Mouse (Mus musculus) kidney, embryonic 16.5 days (tissue): ENCODE measurements around the gene Lrmp. TPM values are rescaled to one million over a fixed set of nuclear protein-coding genes. Genes with fewer than 3 reads are reported as not detected.

ENCODE experiments used
- ATAC-seq: fragments of 200-750 bp; cut with Nextera tagmentation; 2 replicates; pipeline ENCODE4 v1.8.0; 2017; ENCODE audit warnings: moderate TSS enrichment; ENCODE audit not compliant: low FRiP score, low TSS enrichment
- H3K27ac ChIP-seq: fragments of 300-500 bp; sonication (generic); 2 replicates; pipeline ENCODE4 v1.5.1; 2014; ENCODE audit warnings: low read length
- H3K27me3 ChIP-seq: fragments of 300-500 bp; sonication (generic); 2 replicates; pipeline ENCODE4 v1.6.1; 2014; ENCODE audit warnings: low read length, control low read depth, mixed read lengths; ENCODE audit not compliant: insufficient read depth
- H3K36me3 ChIP-seq: fragments of 300-500 bp; sonication (generic); 2 replicates; pipeline ENCODE4 v1.6.1; 2014; ENCODE audit warnings: low read length, control low read depth, mixed read lengths; ENCODE audit not compliant: insufficient read depth
- H3K4me1 ChIP-seq: fragments of 300-500 bp; sonication (generic); 2 replicates; pipeline ENCODE4 v1.6.1; 2014; ENCODE audit warnings: low read length, control low read depth, mixed read lengths; ENCODE audit not compliant: insufficient read depth
- H3K4me2 ChIP-seq: fragments of 300-500 bp; sonication (generic); replicated peaks from 2 replicates; pipeline ENCODE4 v1.6.1; 2014; ENCODE audit warnings: low read depth, low read length
- H3K4me3 ChIP-seq: fragments of 300-500 bp; sonication (generic); 2 replicates; pipeline ENCODE4 v1.5.1; 2014; ENCODE audit warnings: mild to moderate bottlenecking, low read length
- H3K9ac ChIP-seq: fragments of 300-500 bp; sonication (generic); replicated peaks from 2 replicates; pipeline ENCODE4 v1.6.1; 2014; ENCODE audit warnings: low read length
- H3K9me3 ChIP-seq: fragments of 300-500 bp; sonication (generic); 2 replicates; pipeline ENCODE4 v1.6.1; 2016; ENCODE audit warnings: low read length, control low read depth
- WGBS: fragments of 180-500 bp; shearing (Covaris S2); extraction: QIAGEN DNeasy Blood & Tissue Kit; methylation state at CpG from one replicate; pipeline ENCODE4 v1.1.7; 2014; 5-methylcytosine and 5-hydroxymethylcytosine counted together
- polyA plus RNA-seq: library from polyadenylated mRNA; unstranded; fragments of >200 nt; fragmentation: Nextera tagmentation; extraction: Ambion mirVana; gene quantifications from 2 replicates; pipeline ENCODE4 v1.2.1, GENCODE M21; 2015

Gene Lrmp
- polyA plus RNA-seq, 1 experiment from 2014 or later = 1.8 TPM

- Histone ChIP-seq H3K4me2 (no peak overlapping the region), H3K9me3 (no peaks in the 10 kb centered on the region), H3K4me1 (no peaks in the 10 kb centered on the region), H3K9ac (no peak overlapping the region), H3K4me3 (no peak overlapping the region), H3K36me3 (no peaks in the 10 kb centered on the region), H3K27me3 (no peaks in the 10 kb centered on the region), H3K27ac (no peak overlapping the region)
- ATAC-seq = peak; percentile 46; the same call in 1 of the 2 replicates
- WGBS = 47% methylated on average over 9 of the region's 9 CpGs
Observed at GRCm38 (mm10) chr6:145149054-145149453, 33.6 kb downstream of the Lrmp start.

GRCm38 (mm10) chr6:145158619-145159018 is 43.2 kb downstream of the Lrmp start:
- Histone ChIP-seq H3K9me3 (no peaks in the 10 kb centered on the region), H3K4me1 (no peaks in the 10 kb centered on the region), H3K36me3 (no peaks in the 10 kb centered on the region), H3K4me3 (no peak overlapping the region), H3K27ac (no peak overlapping the region), H3K27me3 (no peaks in the 10 kb centered on the region), H3K9ac (no peak overlapping the region), H3K4me2 (no peak overlapping the region)
- WGBS = 74% methylated on average over 4 of the region's 4 CpGs
- ATAC-seq = no peak

- no peak overlapping the region for H3K4me3 ChIP-seq
- no peaks in the 10 kb centered on the region for H3K36me3 ChIP-seq
- ATAC-seq = no peak
- 69% methylated on average over 5 of the region's 5 CpGs for WGBS
- H3K4me2 ChIP-seq = no peak overlapping the region
- no peaks in the 10 kb centered on the region for H3K27me3 ChIP-seq
- H3K27ac ChIP-seq = no peak overlapping the region
- H3K9me3 ChIP-seq = peaks cover 3% of the 10 kb centered on the region
- H3K9ac ChIP-seq = no peak overlapping the region
- H3K4me1 ChIP-seq = no peaks in the 10 kb centered on the region
Observed at GRCm38 (mm10) chr6:145160581-145160980, 45.1 kb downstream of the Lrmp start.

- WGBS = 79% methylated on average over 14 of the region's 14 CpGs
- no peak for ATAC-seq
- no peaks in the 10 kb centered on the region for H3K27me3 ChIP-seq
Observed at GRCm38 (mm10) chr6:145171892-145172606, 56.6 kb downstream of the Lrmp start.

GRCm38 (mm10) chr6:145173781-145174191 is 58.3 kb downstream of the Lrmp start:
- WGBS = 8% methylated on average over 9 of the region's 11 CpGs
- peaks cover 27% of the 10 kb centered on the region for H3K4me1 ChIP-seq
- H3K27ac ChIP-seq = no peak overlapping the region
- no peaks in the 10 kb centered on the region for H3K9me3 ChIP-seq
- no peaks in the 10 kb centered on the region for H3K36me3 ChIP-seq
- no peak overlapping the region for H3K4me3 ChIP-seq
- H3K27me3 ChIP-seq = no peaks in the 10 kb centered on the region
- H3K9ac ChIP-seq = peak overlapping the region; percentile 32; the same call in 1 of the 2 replicates
- H3K4me2 ChIP-seq = peak overlapping the region; percentile 36
- peak; percentile 90 for ATAC-seq

More at GRCm38 (mm10) chr6:145171892-145172606, 56.6 kb downstream of the Lrmp start:
- peaks cover 27% of the 10 kb centered on the region for H3K4me1 ChIP-seq
- no peaks in the 10 kb centered on the region for H3K36me3 ChIP-seq
- H3K27ac ChIP-seq = no peak overlapping the region
- H3K9me3 ChIP-seq = no peaks in the 10 kb centered on the region
- H3K4me2 ChIP-seq = no peak overlapping the region
- H3K4me3 ChIP-seq = no peak overlapping the region
- no peak overlapping the region for H3K9ac ChIP-seq

- H3K36me3 ChIP-seq = no peaks in the 10 kb centered on the region
- 26% methylated on average over 9 of the region's 9 CpGs for WGBS
- H3K9ac ChIP-seq = no peak overlapping the region
- no peaks in the 10 kb centered on the region for H3K9me3 ChIP-seq
- no peak overlapping the region for H3K4me3 ChIP-seq
- H3K4me2 ChIP-seq = peak overlapping the region; percentile 29
- peak; percentile 46 for ATAC-seq
- H3K27me3 ChIP-seq = no peaks in the 10 kb centered on the region
- peaks cover 27% of the 10 kb centered on the region for H3K4me1 ChIP-seq
- no peak overlapping the region for H3K27ac ChIP-seq
Observed at GRCm38 (mm10) chr6:145175571-145175981, 60.1 kb downstream of the Lrmp start.

DNA sequence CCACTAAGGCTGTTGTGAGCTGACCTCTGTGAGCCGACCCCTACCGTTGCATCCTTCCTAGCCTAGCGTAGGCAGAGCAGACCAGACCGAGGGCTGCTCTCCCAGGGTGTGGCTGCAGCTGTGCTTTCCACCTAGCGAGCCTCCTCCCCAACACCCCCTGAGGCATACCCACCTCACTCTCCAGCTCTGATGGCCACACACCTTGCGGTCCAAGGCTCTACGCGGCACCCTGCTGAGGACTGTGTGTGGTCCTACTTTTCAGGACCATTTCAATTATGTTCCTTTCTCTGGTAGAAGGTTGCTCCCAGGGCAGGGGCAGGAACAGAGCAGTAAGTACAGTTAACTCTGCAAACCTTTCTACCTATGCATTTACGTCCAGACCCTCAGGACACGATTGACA is 61.0 kb downstream of the Lrmp start:
- ATAC-seq = 0 out of 2 replicates have a peak, but pooled peaks have one; percentile 7
- Histone ChIP-seq H3K27ac (no peak overlapping the region), H3K36me3 (no peaks in the 10 kb centered on the region), H3K9me3 (no peaks in the 10 kb centered on the region), H3K4me3 (no peak overlapping the region), H3K9ac (no peak overlapping the region), H3K27me3 (no peaks in the 10 kb centered on the region), H3K4me2 (no peak overlapping the region), H3K4me1 (peaks cover 27% of the 10 kb centered on the region)
- WGBS = 57% methylated on average over 10 of the region's 10 CpGs

DNA sequence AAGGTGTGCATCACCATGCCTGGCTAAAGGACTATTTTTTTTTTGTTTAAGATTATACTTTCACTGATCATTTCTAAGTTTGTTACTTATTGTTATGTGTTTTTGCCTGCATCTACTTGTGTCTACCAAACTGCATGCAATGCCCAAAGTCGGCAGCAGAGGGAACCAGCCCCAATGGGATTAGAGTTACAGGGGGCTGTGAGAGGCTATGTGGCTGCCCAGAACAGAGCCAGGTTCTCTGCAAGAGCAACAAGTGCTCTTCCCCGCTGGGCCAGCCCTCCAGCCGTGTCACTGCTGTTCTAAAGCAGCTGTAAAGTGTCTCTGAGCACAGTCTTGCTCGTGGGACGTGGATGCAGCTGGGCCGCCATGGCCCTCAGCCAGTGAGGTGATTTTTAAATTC is 64.2 kb downstream of the Lrmp start:
- peak; percentile 44; the same call in 1 of the 2 replicates for ATAC-seq
- Histone ChIP-seq H3K4me3 (no peak overlapping the region), H3K4me1 (peaks cover 13% of the 10 kb centered on the region), H3K36me3 (no peaks in the 10 kb centered on the region), H3K9me3 (no peaks in the 10 kb centered on the region), H3K9ac (no peak overlapping the region), H3K4me2 (no peak overlapping the region), H3K27me3 (no peaks in the 10 kb centered on the region), H3K27ac (no peak overlapping the region)
- 22% methylated on average over 6 of the region's 6 CpGs for WGBS

GRCm38 (mm10) chr6:145182044-145182443 is 66.6 kb downstream of the Lrmp start:
- Histone ChIP-seq H3K4me1 (no peaks in the 10 kb centered on the region), H3K9me3 (no peaks in the 10 kb centered on the region), H3K27ac (no peak overlapping the region), H3K4me3 (no peak overlapping the region), H3K9ac (no peak overlapping the region), H3K36me3 (no peaks in the 10 kb centered on the region), H3K4me2 (no peak overlapping the region), H3K27me3 (no peaks in the 10 kb centered on the region)
- WGBS = 63% methylated on average over 8 of the region's 8 CpGs
- ATAC-seq = no peak

GRCm38 (mm10) chr6:145186096-145186495 is 70.6 kb downstream of the Lrmp start:
- Histone ChIP-seq H3K4me2 (no peak overlapping the region), H3K36me3 (no peaks in the 10 kb centered on the region), H3K27ac (no peak overlapping the region), H3K9me3 (no peaks in the 10 kb centered on the region), H3K9ac (no peak overlapping the region), H3K27me3 (no peaks in the 10 kb centered on the region), H3K4me3 (no peak overlapping the region), H3K4me1 (no peaks in the 10 kb centered on the region)
- no peak for ATAC-seq
- WGBS = 97% methylated on average over 1 of the region's 1 CpGs
